Mouse (Mus musculus): ENCODE results near the gene Isy1. TPM values are rescaled to one million over a fixed set of nuclear protein-coding genes. Genes with fewer than 3 reads are reported as not detected.
"Not testable (repeated sequence)": the region's sequence is repeated elsewhere in the genome, so short reads cannot be mapped to it uniquely, and the experiment has no call there.

The Isy1 gene
- polyA plus RNA-seq, 1 experiment from 2014 or later: 38.7 TPM

DNA sequence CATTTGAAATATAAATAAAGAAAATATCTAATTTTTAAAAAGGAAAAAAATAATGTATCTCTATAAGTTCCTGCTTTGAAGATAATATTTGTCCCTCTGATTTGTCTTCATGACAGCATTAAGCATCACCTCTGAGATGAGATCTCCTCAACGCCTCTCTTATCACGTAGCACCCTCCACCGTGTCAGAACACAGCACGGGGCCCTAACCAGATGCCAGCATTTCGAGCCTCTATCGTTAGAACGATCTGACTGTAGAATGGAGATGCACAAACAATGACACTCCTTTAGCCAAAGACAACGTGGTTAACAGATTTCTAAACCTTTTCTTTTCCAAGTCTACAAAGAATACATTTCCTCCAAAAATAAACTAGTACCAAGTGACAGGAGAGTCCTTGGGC lies 54.6 kb downstream of the Isy1 start:
- Histone ChIP-seq H3K4me3 (no peak overlapping the region), H3K27ac (replicated peaks) (no peak overlapping the region), H3K4me1 (peaks cover 3% of the 10 kb centered on the region), H3K9me3 (no peaks in the 10 kb centered on the region), H3K4me2 (replicated peaks) (no peak overlapping the region), H3K9ac (replicated peaks) (no peak overlapping the region), H3K36me3 (no peaks in the 10 kb centered on the region), H3K27me3 (no peaks in the 10 kb centered on the region)
- WGBS: 79% methylated on average over 8 of the region's 8 CpGs
- no peak for ATAC-seq (replicated peaks)

DNA sequence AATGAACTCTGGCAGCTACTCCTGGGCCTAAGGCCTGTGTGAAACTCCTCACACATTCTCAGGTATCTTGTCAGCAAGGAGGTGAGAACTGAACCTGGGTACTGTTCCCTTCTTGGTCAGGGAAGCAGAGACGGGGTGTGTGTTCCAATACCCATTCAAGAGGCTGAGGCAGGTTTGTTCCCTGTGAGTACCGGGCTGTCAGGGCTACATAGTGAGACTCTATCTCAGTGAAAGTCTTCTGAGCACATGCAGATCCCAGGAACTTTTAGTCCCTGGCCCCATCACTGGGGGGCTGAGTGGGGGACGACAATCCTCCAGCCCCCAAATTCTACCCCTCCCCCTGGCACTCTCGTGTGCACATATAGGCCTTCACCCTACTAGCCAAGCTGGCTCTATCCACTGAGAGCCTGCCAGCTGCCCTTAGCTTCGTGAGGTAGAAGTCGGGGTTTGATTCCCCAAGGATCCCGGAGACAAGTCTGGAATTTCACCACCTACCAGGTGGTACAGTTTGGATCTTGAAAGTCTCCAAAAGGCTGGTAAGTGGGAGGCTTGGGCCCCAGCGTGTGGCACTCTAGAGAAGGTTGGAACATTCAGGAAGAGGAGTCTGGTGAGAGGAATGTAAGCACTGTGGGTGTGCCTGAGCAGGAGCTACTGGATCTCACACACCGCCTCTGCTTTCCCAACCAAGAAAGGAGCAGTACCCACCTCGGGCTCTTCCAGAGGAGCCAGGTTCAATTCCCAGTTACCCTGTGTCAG lies 57.9 kb downstream of the Isy1 start:
- H3K4me1 ChIP-seq: no peaks in the 10 kb centered on the region
- no peaks in the 10 kb centered on the region for H3K9me3 ChIP-seq
- no peak overlapping the region for H3K27ac ChIP-seq (replicated peaks)
- no peaks in the 10 kb centered on the region for H3K27me3 ChIP-seq
- no peaks in the 10 kb centered on the region for H3K36me3 ChIP-seq
- H3K4me2 ChIP-seq (replicated peaks): no peak overlapping the region
- WGBS: 83% methylated on average over 10 of the region's 10 CpGs
- H3K9ac ChIP-seq (replicated peaks): no peak overlapping the region
- no peak for ATAC-seq (replicated peaks)
- no peak overlapping the region for H3K4me3 ChIP-seq

DNA sequence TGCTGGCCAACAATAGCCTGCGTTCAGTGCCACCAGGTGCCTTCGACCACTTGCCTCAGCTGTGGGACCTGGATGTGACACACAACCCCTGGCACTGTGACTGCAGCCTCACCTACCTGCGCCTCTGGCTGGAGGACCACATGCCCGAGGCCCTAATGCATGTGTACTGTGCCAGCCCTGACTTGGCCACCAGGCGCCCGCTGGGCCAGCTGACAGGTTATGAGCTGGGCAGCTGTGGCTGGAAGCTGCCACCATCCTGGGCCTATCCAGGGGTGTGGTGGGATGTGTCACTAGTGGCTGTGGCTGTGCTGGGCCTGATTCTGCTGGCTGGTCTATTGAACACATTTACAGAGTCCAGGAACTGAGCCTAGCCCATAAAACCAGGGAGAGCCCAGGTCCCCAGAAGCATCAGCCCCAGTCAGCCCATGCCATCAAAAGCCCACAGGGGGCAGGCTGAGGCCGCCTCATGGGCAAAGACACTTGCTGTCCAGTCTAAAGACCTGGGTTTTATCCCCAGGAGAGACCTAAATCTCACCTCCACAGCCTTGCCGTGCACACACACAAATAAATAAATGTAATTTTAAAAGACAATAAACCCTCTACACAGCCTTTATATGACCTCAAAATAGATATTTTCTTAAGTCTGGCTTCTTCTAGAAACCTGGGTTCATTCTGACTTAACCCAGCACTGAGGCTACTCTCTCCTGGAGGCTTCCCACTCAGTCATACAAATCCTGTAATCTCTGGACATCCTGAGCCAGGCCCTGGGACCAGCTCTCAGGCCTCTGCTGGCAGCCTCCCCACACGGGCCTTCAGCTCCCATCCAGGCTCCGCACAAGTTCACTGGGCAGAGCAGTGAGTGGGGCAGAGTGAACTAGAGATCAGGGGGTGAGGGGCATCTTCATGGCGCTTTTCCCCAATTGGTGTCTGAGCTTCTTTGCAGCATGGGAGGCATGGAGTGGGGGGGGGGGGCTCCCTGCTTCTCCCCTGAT lies 59.1 kb downstream of the Isy1 start:
- Histone ChIP-seq H3K27ac (replicated peaks) (no peak overlapping the region), H3K9me3 (no peaks in the 10 kb centered on the region), H3K4me3 (no peak overlapping the region), H3K27me3 (no peaks in the 10 kb centered on the region), H3K4me2 (replicated peaks) (no peak overlapping the region), H3K4me1 (no peaks in the 10 kb centered on the region), H3K9ac (replicated peaks) (no peak overlapping the region), H3K36me3 (no peaks in the 10 kb centered on the region)
- no peak for ATAC-seq (replicated peaks)
- 84% methylated on average over 11 of the region's 11 CpGs for WGBS

DNA sequence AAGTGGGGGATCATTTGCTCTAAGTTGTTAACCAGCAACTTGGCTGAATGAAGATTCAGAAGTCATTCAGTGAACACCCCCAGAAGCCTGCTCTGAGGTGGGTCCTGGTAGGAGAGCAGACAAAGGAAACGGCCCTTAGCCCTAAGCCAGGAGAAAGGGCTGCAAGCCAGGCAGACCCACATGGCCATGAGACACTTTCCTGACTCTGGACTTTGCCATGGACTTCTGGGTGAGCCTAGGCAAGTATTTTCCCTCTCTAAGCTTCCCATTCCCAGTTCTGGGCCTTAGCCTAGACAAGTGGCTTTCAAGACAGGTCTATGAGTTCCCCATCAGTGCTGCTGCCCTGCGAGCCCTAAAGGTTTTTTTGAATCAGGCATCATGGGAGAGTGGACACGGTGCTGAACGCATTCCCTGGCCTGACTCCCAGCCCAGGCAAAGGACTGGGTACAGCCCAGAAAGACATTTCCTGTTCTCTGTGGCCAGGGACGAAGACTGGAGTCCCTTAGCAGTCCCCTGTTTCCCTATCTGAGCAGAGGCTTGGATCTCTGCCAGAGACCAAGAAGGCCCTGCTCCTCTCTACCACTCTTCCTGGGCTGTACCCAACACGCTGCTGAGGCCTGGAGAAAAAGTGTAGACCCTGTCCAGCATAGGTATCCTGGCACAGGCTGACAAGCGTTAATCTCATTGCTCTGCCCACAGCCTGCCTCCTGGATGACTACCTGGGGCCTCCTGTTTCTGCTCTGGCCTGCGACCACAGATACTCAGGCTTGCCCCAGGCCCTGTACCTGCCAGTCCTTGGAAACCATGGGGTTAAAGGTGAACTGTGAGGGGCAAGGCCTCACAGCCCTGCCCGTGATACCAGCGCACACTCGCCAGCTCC lies 60.1 kb downstream of the Isy1 start:
- Histone ChIP-seq H3K4me2 (replicated peaks) (no peak overlapping the region), H3K9me3 (no peaks in the 10 kb centered on the region), H3K4me3 (no peak overlapping the region), H3K36me3 (no peaks in the 10 kb centered on the region), H3K27ac (replicated peaks) (no peak overlapping the region), H3K27me3 (no peaks in the 10 kb centered on the region), H3K4me1 (no peaks in the 10 kb centered on the region), H3K9ac (replicated peaks) (no peak overlapping the region)
- 80% methylated on average over 11 of the region's 11 CpGs for WGBS
- ATAC-seq (replicated peaks): no peak

DNA sequence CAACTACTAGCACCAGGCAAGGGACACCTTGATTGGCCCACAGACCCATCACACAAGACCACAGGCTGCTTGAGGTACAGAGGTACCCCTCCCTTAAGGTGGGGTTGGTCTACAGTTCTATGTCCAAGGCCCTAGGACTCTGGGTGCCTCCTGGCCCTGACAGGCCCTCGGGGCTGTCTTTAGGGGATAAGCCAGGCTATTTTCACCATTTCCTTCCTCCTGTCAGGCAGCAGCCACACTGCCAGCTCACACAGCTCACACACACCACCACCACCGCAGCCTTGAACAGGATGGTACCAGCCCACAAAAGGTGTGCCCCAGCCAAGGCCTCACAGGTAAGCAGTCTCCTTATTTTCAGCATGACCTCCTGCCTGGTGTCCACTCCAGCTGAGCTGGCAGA lies 60.8 kb downstream of the Isy1 start, which contains the start of gene Gp9:
Gene Gp9, plus strand, starts transcription at position 231 of the 400 bp plus-strand sequence.
- no peak within 1 kb of the TSS for H3K27ac ChIP-seq (replicated peaks)
- no peaks in the 10 kb centered on the region for H3K36me3 ChIP-seq
- H3K27me3 ChIP-seq: no peaks in the 10 kb centered on the region
- H3K4me3 ChIP-seq: no peak within 1 kb of the TSS
- ATAC-seq (replicated peaks): no peak
- no peaks in the 10 kb centered on the region for H3K4me1 ChIP-seq
- no peak within 1 kb of the TSS for H3K9ac ChIP-seq (replicated peaks)
- no peaks in the 10 kb centered on the region for H3K9me3 ChIP-seq
- no peak within 1 kb of the TSS for H3K4me2 ChIP-seq (replicated peaks)
- WGBS: 88% methylated on average over 2 of the region's 2 CpGs

DNA sequence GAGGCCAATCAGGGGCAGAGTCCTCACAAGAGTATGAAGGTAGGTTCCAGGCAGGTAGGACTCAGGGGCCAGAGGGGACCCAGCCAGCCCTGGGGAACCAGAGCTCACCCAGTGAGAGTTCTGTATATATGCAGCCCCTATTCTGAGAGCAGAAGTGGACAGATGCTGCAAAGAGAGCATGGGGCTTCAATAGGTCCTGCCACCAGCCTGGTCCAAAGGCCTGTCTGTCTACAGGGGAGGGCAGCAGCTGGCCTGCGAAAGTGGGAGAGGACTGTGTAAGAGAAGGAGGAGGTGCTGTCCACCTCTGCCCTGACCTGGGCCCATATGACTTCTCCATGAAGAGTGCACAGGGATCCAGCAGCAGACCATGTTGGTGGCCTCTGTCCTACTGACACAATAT lies 61.9 kb downstream of the Isy1 start:
- Histone ChIP-seq H3K36me3 (no peaks in the 10 kb centered on the region), H3K27ac (replicated peaks) (no peak overlapping the region), H3K4me3 (no peak overlapping the region), H3K27me3 (no peaks in the 10 kb centered on the region), H3K9ac (replicated peaks) (no peak overlapping the region), H3K4me1 (no peaks in the 10 kb centered on the region), H3K4me2 (replicated peaks) (no peak overlapping the region), H3K9me3 (no peaks in the 10 kb centered on the region)
- ATAC-seq (replicated peaks): no peak
- 100% methylated on average over 1 of the region's 1 CpGs for WGBS

DNA sequence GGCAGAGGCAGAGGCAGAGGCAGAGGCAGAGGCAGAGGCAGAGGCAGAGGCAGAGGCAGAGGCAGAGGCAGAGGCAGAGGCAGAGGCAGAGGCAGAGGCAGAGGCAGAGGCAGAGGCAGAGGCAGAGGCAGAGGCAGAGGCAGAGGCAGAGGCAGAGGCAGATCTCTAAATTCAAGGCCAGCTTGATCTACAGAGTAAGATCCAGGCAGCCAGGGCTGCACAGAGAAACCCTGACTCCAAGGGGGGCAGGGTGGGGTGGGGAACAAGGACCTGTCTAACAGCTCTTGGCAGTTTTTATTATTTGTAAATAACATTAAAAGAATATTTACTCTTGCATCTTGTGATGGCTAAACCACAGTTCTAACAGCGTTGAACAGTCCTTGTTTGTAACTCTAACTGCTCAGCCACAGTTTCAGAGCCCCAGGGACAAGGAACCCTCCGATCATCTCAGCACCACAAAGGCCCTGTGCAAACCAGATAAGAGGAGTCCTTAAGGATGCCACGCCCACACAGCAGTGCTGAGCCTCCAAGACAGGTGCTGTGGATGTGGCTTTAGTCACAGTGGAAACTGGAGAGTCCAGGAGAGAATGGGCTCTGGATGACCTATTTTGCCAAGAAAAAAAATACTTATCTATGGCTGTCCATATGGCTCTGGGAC lies 62.9 kb downstream of the Isy1 start:
- H3K4me1 ChIP-seq: no peaks in the 10 kb centered on the region
- no peaks in the 10 kb centered on the region for H3K27me3 ChIP-seq
- H3K36me3 ChIP-seq: no peaks in the 10 kb centered on the region
- H3K9ac ChIP-seq (replicated peaks): no peak overlapping the region
- H3K4me3 ChIP-seq: no peak overlapping the region
- 84% methylated on average over 3 of the region's 3 CpGs for WGBS
- H3K27ac ChIP-seq (replicated peaks): no peak overlapping the region
- ATAC-seq (replicated peaks): no peak
- H3K4me2 ChIP-seq (replicated peaks): no peak overlapping the region
- no peaks in the 10 kb centered on the region for H3K9me3 ChIP-seq

DNA sequence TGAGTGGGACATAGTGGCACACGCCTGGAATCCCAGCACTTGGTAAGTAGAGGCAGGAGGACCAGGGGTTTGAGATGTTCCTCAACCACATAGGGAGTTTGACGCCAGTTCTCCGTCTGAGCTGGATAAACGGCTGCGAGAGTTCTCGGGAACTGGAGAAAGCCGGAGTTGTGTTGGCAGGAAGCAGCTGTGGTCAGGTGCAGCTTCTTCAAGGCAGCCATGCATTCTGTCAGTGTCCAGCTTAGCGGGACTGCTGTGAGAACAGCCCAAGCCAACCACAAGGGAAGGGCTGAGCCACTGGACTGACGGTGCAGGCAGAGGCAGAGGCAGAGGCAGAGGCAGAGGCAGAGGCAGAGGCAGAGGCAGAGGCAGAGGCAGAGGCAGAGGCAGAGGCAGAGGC lies 63.7 kb downstream of the Isy1 start:
- no peaks in the 10 kb centered on the region for H3K36me3 ChIP-seq
- no peak overlapping the region for H3K27ac ChIP-seq (replicated peaks)
- H3K4me3 ChIP-seq: no peak overlapping the region
- no peaks in the 10 kb centered on the region for H3K27me3 ChIP-seq
- 87% methylated on average over 9 of the region's 9 CpGs for WGBS
- H3K9me3 ChIP-seq: no peaks in the 10 kb centered on the region
- H3K4me2 ChIP-seq (replicated peaks): no peak overlapping the region
- H3K9ac ChIP-seq (replicated peaks): no peak overlapping the region
- no peaks in the 10 kb centered on the region for H3K4me1 ChIP-seq
- no peak for ATAC-seq (replicated peaks)

DNA sequence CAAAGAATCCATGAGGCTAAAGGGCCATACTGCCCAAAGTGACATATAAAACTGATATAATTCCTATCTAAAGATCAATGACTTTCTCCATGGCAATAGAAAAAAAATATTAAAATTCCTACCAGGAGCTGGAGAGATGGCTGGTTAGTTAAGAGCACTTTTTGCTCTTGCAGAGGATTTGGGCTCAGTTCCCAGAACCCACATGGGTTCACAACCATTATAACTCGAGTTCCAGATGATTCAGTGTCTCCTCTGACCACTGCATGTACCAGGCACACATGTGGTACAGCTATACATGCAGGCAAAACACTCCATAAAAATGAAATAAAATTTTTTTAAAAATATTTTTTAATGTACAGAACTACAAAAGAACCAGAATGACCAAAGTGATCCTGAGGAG lies 64.1 kb downstream of the Isy1 start:
- Histone ChIP-seq H3K27me3 (no peaks in the 10 kb centered on the region), H3K4me3 (no peak overlapping the region), H3K9ac (replicated peaks) (no peak overlapping the region), H3K27ac (replicated peaks) (no peak overlapping the region), H3K4me2 (replicated peaks) (no peak overlapping the region), H3K4me1 (no peaks in the 10 kb centered on the region), H3K9me3 (no peaks in the 10 kb centered on the region), H3K36me3 (no peaks in the 10 kb centered on the region)
- WGBS: 45% methylated on average over 1 of the region's 1 CpGs
- no peak for ATAC-seq (replicated peaks)

DNA sequence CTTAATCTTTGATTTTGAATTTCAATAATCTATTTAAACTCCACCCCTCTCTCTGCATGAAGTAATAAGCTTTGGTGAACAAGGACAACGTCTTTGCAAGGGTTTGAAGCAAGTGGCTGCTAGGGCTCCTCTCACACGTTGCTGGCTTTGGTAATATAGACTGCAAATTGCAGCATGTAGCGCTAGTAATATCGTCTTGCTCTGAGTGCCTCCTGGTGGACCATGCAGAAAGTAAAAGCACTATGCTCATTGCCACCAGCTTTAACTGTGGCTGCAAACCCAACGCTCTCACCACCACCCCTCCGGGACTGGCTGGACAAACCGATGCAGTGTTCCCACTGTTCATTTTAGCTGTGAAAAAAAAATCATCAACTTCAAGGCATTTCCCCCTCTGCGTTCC lies 68.0 kb downstream of the Isy1 start:
- H3K27ac ChIP-seq (replicated peaks): no peak overlapping the region
- H3K9ac ChIP-seq (replicated peaks): no peak overlapping the region
- WGBS: 66% methylated on average over 8 of the region's 8 CpGs
- no peaks in the 10 kb centered on the region for H3K4me1 ChIP-seq
- no peaks in the 10 kb centered on the region for H3K36me3 ChIP-seq
- H3K4me2 ChIP-seq (replicated peaks): no peak overlapping the region
- ATAC-seq (replicated peaks): no peak
- no peaks in the 10 kb centered on the region for H3K9me3 ChIP-seq
- no peak overlapping the region for H3K4me3 ChIP-seq
- H3K27me3 ChIP-seq: no peaks in the 10 kb centered on the region

DNA sequence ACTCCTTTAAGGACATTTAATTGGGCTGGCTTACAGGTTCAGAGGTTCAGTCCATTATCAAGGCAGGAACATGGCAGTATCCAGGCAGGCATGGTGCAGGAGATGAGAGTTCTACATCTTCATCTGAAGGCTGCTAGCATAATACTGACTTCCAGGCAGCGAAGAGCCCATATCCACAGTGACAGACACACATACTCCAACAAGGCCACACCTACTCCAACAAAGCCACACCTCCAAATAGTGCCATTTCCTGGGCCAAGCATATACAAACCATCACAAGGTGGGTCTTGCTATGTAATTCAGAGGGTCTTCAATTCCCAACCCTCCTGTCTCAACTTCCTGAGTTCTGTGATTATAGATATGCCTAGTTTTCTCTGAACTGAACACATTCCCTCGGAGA lies 74.3 kb downstream of the Isy1 start:
- H3K27me3 ChIP-seq; H3K36me3 ChIP-seq; ATAC-seq (replicated peaks); H3K27ac ChIP-seq (replicated peaks); H3K4me3 ChIP-seq; H3K4me2 ChIP-seq (replicated peaks); H3K9me3 ChIP-seq; H3K4me1 ChIP-seq; H3K9ac ChIP-seq (replicated peaks): not testable (repeated sequence)
- 91% methylated on average over 2 of the region's 2 CpGs for WGBS

Data from forebrain, embryonic 15.5 days (tissue).